Mouse (Mus musculus): ENCODE measurements at regions not wholly inside any gene's neighbourhood (a gene's known extent, or its start where the extent isn't known, plus 50 kb on each side); places are given as distances from the start of the nearest gene placed in this dataset.

- Histone ChIP-seq H3K9ac (no peak overlapping the region), H3K4me2 (replicated peaks) (no peak overlapping the region), H3K27ac (no peak overlapping the region), H3K9me3 (ENCODE audit: control insufficient read depth, low read length) (no peaks in the 10 kb centered on the region), H3K36me3 (replicated peaks; ENCODE audit: control insufficient read depth, insufficient read depth) (no peaks in the 10 kb centered on the region), H3K4me3 (replicated peaks; ENCODE audit: low read length) (no peak overlapping the region), H3K27me3 (ENCODE audit: control insufficient read depth, insufficient read depth, low read length) (no peaks in the 10 kb centered on the region), H3K4me1 (replicated peaks; ENCODE audit: control insufficient read depth, insufficient read depth, low read length) (no peaks in the 10 kb centered on the region)
- DNase-seq (ENCODE audit: low spot score) (no peak), ATAC-seq (ENCODE audit: low FRiP score) (no peak)
- whole genome bisulfite sequencing: 87% methylated on average over 4 of the region's 4 CpGs
Observed at GRCm38 (mm10) chr2:45431366-45431765, 314.2 kb upstream of the Zeb2 start.

- Histone ChIP-seq H3K9me3 (ENCODE audit: control insufficient read depth, low read length) (no peaks in the 10 kb centered on the region), H3K4me3 (replicated peaks; ENCODE audit: low read length) (no peak overlapping the region), H3K4me1 (replicated peaks; ENCODE audit: control insufficient read depth, insufficient read depth, low read length) (no peaks in the 10 kb centered on the region), H3K9ac (no peak overlapping the region), H3K27ac (no peak overlapping the region), H3K36me3 (replicated peaks; ENCODE audit: control insufficient read depth, insufficient read depth) (no peaks in the 10 kb centered on the region), H3K4me2 (replicated peaks) (no peak overlapping the region), H3K27me3 (ENCODE audit: control insufficient read depth, insufficient read depth, low read length) (no peaks in the 10 kb centered on the region)
- ATAC-seq (ENCODE audit: low FRiP score): no peak
- no peak for DNase-seq (ENCODE audit: low spot score)
- WGBS: 93% methylated on average over 1 of the region's 1 CpGs
Observed at GRCm38 (mm10) chr2:45421774-45422173, 304.6 kb upstream of the Zeb2 start.

- Histone ChIP-seq H3K4me2 (replicated peaks) (no peak overlapping the region), H3K27me3 (ENCODE audit: control insufficient read depth, insufficient read depth, low read length) (no peaks in the 10 kb centered on the region), H3K4me3 (replicated peaks; ENCODE audit: low read length) (no peak overlapping the region), H3K9me3 (ENCODE audit: control insufficient read depth, low read length) (no peaks in the 10 kb centered on the region), H3K27ac (no peak overlapping the region), H3K36me3 (replicated peaks; ENCODE audit: control insufficient read depth, insufficient read depth) (no peaks in the 10 kb centered on the region), H3K4me1 (replicated peaks; ENCODE audit: control insufficient read depth, insufficient read depth, low read length) (0 out of 2 replicates have a peak, but pooled peaks cover 6% of the 10 kb centered on the region), H3K9ac (no peak overlapping the region)
- DNase-seq (ENCODE audit: low spot score) (no peak), ATAC-seq (ENCODE audit: low FRiP score) (no peak)
- WGBS: 92% methylated on average over 8 of the region's 8 CpGs
Observed at GRCm38 (mm10) chr2:45408136-45408535, 290.9 kb upstream of the Zeb2 start.

GRCm38 (mm10) chr2:45389902-45390492 lies 272.8 kb upstream of the Zeb2 start:
- ATAC-seq (ENCODE audit: low FRiP score): 0 out of 2 replicates have a peak, but pooled peaks have one; percentile 51
- H3K9me3 ChIP-seq (ENCODE audit: control insufficient read depth, low read length): no peaks in the 10 kb centered on the region
- no peak overlapping the region for H3K27ac ChIP-seq
- no peaks in the 10 kb centered on the region for H3K4me1 ChIP-seq (replicated peaks; ENCODE audit: control insufficient read depth, insufficient read depth, low read length)
- H3K9ac ChIP-seq: no peak overlapping the region
- no peak overlapping the region for H3K4me2 ChIP-seq (replicated peaks)
- H3K27me3 ChIP-seq (ENCODE audit: control insufficient read depth, insufficient read depth, low read length): no peaks in the 10 kb centered on the region
- no peaks in the 10 kb centered on the region for H3K36me3 ChIP-seq (replicated peaks; ENCODE audit: control insufficient read depth, insufficient read depth)
- H3K4me3 ChIP-seq (replicated peaks; ENCODE audit: low read length): no peak overlapping the region
- DNase-seq (ENCODE audit: low spot score): no peak

- Histone ChIP-seq H3K27me3 (ENCODE audit: control insufficient read depth, insufficient read depth, low read length) (no peaks in the 10 kb centered on the region), H3K9ac (no peak overlapping the region), H3K36me3 (replicated peaks; ENCODE audit: control insufficient read depth, insufficient read depth) (no peaks in the 10 kb centered on the region), H3K4me3 (replicated peaks; ENCODE audit: low read length) (no peak overlapping the region), H3K4me1 (replicated peaks; ENCODE audit: control insufficient read depth, insufficient read depth, low read length) (no peaks in the 10 kb centered on the region), H3K9me3 (ENCODE audit: control insufficient read depth, low read length) (no peaks in the 10 kb centered on the region), H3K27ac (no peak overlapping the region), H3K4me2 (replicated peaks) (no peak overlapping the region)
- no peak for ATAC-seq (ENCODE audit: low FRiP score)
- no peak for DNase-seq (ENCODE audit: low spot score)
- WGBS: 91% methylated on average over 4 of the region's 4 CpGs
Observed at GRCm38 (mm10) chr2:45371268-45371667, 254.1 kb upstream of the Zeb2 start.

GRCm38 (mm10) chr2:45370615-45370968 lies 253.4 kb upstream of the Zeb2 start:
- no peak for DNase-seq (ENCODE audit: low spot score)
- Histone ChIP-seq H3K9me3 (ENCODE audit: control insufficient read depth, low read length) (no peaks in the 10 kb centered on the region), H3K9ac (no peak overlapping the region), H3K27ac (no peak overlapping the region), H3K4me2 (replicated peaks) (no peak overlapping the region), H3K27me3 (ENCODE audit: control insufficient read depth, insufficient read depth, low read length) (no peaks in the 10 kb centered on the region), H3K4me1 (replicated peaks; ENCODE audit: control insufficient read depth, insufficient read depth, low read length) (no peaks in the 10 kb centered on the region), H3K4me3 (replicated peaks; ENCODE audit: low read length) (no peak overlapping the region), H3K36me3 (replicated peaks; ENCODE audit: control insufficient read depth, insufficient read depth) (no peaks in the 10 kb centered on the region)
- no peak for ATAC-seq (ENCODE audit: low FRiP score)
- WGBS: 80% methylated on average over 1 of the region's 1 CpGs

GRCm38 (mm10) chr2:45369914-45370614 lies 252.9 kb upstream of the Zeb2 start:
- H3K27me3 ChIP-seq (ENCODE audit: control insufficient read depth, insufficient read depth, low read length): no peaks in the 10 kb centered on the region
- ATAC-seq (ENCODE audit: low FRiP score) (no peak), DNase-seq (ENCODE audit: low spot score) (no peak)
- no peaks in the 10 kb centered on the region for H3K36me3 ChIP-seq (replicated peaks; ENCODE audit: control insufficient read depth, insufficient read depth)
- H3K9me3 ChIP-seq (ENCODE audit: control insufficient read depth, low read length): no peaks in the 10 kb centered on the region
- H3K4me3 ChIP-seq (replicated peaks; ENCODE audit: low read length): no peak overlapping the region
- no peak overlapping the region for H3K27ac ChIP-seq
- H3K4me1 ChIP-seq (replicated peaks; ENCODE audit: control insufficient read depth, insufficient read depth, low read length): no peaks in the 10 kb centered on the region
- 91% methylated on average over 5 of the region's 5 CpGs for WGBS
- no peak overlapping the region for H3K4me2 ChIP-seq (replicated peaks)
- no peak overlapping the region for H3K9ac ChIP-seq

GRCm38 (mm10) chr2:45369432-45369831 lies 252.2 kb upstream of the Zeb2 start:
- H3K36me3 ChIP-seq (replicated peaks; ENCODE audit: control insufficient read depth, insufficient read depth): no peaks in the 10 kb centered on the region
- no peak overlapping the region for H3K4me3 ChIP-seq (replicated peaks; ENCODE audit: low read length)
- DNase-seq (ENCODE audit: low spot score) (no peak), ATAC-seq (ENCODE audit: low FRiP score) (no peak)
- H3K9me3 ChIP-seq (ENCODE audit: control insufficient read depth, low read length): no peaks in the 10 kb centered on the region
- H3K27ac ChIP-seq: no peak overlapping the region
- H3K4me1 ChIP-seq (replicated peaks; ENCODE audit: control insufficient read depth, insufficient read depth, low read length): no peaks in the 10 kb centered on the region
- H3K27me3 ChIP-seq (ENCODE audit: control insufficient read depth, insufficient read depth, low read length): no peaks in the 10 kb centered on the region
- WGBS: 57% methylated on average over 4 of the region's 4 CpGs
- no peak overlapping the region for H3K9ac ChIP-seq
- H3K4me2 ChIP-seq (replicated peaks): no peak overlapping the region

GRCm38 (mm10) chr2:45367436-45368193 lies 250.4 kb upstream of the Zeb2 start:
- WGBS: 83% methylated on average over 10 of the region's 10 CpGs
- ATAC-seq (ENCODE audit: low FRiP score) (no peak), DNase-seq (ENCODE audit: low spot score) (no peak)

More at GRCm38 (mm10) chr2:45367436-45368193, 250.4 kb upstream of the Zeb2 start:
- no peak overlapping the region for H3K4me3 ChIP-seq (replicated peaks; ENCODE audit: low read length)
- no peaks in the 10 kb centered on the region for H3K27me3 ChIP-seq (ENCODE audit: control insufficient read depth, insufficient read depth, low read length)
- H3K27ac ChIP-seq: no peak overlapping the region
- no peaks in the 10 kb centered on the region for H3K36me3 ChIP-seq (replicated peaks; ENCODE audit: control insufficient read depth, insufficient read depth)
- no peaks in the 10 kb centered on the region for H3K4me1 ChIP-seq (replicated peaks; ENCODE audit: control insufficient read depth, insufficient read depth, low read length)
- H3K9ac ChIP-seq: no peak overlapping the region
- H3K4me2 ChIP-seq (replicated peaks): no peak overlapping the region
- H3K9me3 ChIP-seq (ENCODE audit: control insufficient read depth, low read length): no peaks in the 10 kb centered on the region
